Mouse (Mus musculus): ENCODE results near the gene Spry1.

Gene Spry1

DNA sequence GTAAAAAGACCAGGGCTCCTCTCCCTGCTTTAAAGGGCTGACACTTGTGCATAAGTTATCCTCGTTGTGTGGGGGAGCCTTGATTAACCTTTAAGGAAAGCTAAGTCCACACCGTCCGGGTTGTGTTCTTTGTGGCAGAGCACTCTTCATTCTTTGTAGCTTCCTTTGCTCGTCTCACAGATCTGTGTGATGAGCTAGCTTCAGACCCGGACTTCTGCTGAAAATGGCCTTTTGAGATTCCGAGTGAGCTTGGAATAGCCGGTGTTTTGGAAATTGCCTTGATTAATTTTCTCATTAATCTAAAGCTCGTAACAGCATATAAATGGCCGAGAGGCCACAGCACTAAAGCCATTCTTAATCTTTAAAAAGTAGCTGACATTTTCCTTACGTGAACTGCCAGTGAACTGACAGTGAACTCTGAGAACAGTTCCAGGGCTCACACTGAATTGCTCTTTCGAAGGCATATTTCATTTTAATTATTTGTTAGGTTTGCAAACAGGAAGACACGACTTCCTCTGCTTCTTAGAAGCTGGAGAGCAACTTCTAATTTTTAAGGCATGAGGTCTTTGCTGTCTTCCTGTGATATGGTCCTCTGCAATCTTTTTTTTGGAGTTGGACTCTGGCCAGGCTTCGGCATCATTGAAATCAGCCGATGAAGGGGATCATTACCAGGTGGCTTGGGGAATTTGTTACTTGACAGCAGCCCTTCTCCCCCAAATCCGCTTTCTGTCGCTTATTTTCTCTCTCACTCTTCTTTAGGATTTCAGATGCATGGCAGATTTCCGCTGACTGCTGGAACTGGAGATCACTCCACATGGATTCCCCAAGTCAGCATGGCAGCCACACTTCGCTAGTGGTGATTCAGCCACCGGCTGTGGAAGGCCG lies 2.3 kb downstream of the Spry1 start:
- DNase-seq (ENCODE audit: low spot score) = no peak

DNA sequence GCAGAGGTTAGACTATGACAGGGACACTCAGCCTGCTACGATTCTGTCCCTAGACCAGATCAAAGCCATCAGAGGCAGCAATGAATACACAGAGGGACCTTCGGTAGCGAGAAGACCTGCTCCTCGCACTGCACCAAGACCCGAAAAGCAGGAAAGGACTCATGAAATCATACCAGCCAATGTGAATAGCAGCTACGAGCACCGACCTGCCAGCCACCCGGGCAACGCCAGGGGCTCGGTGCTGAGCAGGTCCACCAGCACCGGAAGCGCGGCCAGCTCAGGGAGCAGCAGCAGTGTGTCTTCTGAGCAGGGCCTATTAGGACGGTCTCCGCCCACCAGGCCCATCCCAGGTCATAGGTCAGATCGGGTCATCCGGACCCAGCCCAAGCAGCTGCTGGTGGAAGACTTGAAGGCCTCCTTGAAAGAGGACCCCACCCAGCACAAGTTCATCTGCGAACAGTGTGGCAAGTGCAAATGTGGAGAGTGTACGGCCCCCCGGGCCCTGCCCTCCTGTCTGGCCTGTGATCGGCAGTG lies 3.0 kb downstream of the Spry1 start:
- no peak for DNase-seq (ENCODE audit: low spot score)

DNA sequence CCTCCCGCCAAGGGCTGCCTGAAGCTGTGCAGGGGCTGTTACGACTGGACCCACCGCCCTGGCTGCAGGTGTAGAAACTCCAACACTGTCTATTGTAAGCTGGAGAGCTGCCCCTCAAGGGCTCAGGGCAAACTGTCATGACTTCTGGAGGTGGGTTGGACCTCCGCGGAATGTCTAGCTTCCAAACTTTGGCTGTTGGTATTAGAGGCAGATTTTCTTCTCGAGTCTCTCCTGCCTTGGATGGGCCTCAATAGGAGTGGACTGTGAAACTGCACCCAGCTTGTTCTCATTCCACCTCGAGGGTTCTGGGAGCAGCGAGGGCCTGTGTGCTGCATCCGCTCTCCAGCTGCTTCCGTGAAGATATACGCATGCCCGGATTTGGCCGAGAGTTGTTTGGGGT lies 3.7 kb downstream of the Spry1 start:
- DNase-seq (ENCODE audit: low spot score) = no peak

DNA sequence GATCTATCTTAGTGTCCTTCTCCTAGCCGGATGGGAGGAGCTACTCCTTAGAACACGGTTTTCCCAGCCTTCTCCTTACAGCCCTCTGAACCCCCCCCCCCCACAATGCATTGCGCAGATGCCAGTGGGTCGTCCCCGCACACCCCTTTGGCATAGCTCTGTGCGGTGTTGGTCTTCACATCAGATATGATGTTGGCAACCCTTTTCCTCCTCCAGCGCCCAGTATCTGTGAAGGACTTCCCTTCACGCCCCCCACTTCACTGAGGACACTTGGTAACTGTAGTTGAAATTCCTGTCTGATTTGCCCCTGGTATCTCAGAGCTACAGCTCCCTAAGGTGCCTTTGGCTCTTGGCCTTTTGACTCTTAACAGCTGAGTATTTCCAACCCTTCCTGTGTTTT lies 4.2 kb downstream of the Spry1 start:
- DNase-seq (ENCODE audit: low spot score) = no peak

DNA sequence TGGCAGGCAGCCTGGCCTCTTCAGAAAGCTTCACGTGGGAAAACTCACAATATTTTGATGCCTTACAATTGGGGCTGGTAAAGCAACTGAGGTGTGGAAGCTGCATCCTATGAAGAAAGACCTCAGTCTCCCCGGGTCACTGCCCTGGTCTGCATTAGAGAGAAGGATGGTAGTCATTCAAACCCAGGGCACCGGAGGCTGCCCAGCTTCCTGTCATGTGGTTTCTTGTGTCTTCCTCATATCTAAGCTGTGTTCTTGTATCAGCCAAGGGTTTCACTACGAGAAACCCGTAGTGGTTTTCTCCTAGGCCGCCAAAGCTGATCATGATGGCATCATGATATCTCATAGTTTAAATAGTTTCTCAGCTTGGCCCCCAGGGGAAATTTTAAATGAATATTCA lies 5.3 kb downstream of the Spry1 start:
- DNase-seq (ENCODE audit: low spot score) = no peak

DNA sequence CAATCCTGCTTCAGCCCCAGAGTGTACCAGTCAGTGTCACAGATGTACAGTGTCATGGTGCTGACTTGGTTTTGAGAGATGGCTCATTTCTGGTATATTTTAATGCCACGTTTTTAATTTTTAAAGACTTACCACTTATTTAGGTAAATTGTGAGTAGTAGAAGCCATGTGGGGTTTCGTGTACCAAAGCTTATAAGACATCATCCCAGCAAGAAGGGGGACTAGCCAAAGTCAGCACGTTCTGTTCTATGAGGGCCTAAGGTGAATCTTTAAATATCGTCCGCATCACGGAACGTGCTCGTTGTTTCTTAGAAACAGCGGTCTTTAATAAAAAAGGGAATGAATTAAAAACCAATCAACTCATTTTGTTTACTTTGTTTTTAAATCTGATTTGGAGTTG lies 6.5 kb downstream of the Spry1 start:
- DNase-seq (ENCODE audit: low spot score) = no peak

DNA sequence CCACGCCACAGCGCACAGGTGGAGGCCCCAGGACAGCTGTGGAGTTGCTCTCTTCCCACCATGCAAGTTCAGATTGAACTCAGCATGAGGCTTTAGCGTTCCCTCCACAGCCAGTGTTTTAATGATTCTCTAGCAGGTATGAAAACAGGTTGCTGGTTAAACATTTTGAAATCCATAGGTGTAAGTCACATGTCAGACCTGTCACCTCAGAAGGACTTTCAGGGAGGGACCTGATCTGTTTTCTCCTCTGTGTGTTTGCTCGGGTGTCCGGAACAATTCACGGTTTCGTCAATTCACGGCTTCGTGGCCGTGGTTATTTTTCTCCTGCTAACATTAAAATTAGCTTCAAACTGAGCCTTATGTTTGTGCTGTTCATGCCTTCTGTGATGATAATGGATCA lies 7.5 kb downstream of the Spry1 start:
- no peak for DNase-seq (ENCODE audit: low spot score)

DNA sequence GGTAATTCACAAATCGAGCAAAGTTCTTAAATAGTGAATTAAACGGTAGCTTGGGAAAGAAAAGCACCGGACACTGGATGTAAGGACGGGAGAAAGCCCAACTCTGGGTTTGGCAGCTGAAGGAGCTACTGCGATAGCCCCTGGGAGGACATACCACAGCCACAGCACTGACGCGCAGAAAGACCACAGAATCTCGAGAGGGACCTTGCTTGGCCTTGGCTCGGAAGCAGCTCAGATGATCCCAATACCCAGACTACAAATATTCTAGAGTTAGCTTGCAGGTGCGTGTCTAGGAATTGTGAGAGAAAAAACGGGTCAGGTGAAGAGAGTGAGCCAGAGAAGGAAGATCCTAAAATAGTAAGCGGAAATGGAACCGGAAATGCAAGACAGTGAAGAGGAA lies 8.5 kb downstream of the Spry1 start:
- DNase-seq (ENCODE audit: low spot score) = no peak

DNA sequence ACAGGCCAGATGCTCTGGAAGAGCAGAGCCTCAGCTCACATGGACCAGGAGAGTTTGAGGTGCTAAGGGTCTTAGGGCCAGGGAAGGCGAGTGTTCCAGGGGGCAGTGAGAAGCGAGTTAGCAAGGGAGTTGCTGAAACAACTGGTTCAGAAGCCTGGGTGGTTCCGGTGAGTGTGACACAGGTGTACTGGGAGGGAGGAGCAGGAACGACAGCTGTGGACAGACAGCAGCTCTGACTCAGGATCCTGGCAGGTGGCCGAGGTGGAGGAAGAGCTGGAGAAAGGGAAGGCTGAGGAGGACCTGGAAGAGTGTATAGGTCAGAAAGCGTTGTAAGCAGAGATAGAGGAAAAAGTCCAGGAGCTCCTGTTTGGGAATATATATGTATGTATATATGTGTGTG lies 9.5 kb downstream of the Spry1 start:
- DNase-seq (ENCODE audit: low spot score) = no peak

DNA sequence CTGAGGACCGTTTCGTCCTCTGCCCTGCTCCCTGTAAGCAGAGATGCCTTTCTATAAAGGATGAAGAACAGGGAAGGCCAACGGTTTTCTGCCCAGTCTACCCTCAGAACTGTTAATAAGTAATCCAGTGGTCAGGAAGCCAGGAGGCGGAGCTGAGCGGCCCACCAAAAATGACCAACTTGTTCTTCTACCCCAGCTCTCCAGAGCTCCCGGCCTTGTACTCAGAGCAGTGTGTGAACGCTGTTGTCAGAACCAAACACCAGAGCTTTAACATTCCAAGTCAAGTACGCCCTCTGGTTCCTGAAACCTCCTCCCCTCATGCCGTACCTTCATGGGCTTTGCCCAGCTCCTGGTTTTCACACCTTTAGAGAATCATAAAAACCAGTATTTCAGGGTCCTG lies 12.8 kb downstream of the Spry1 start:
- DNase-seq (ENCODE audit: low spot score) = no peak

DNA sequence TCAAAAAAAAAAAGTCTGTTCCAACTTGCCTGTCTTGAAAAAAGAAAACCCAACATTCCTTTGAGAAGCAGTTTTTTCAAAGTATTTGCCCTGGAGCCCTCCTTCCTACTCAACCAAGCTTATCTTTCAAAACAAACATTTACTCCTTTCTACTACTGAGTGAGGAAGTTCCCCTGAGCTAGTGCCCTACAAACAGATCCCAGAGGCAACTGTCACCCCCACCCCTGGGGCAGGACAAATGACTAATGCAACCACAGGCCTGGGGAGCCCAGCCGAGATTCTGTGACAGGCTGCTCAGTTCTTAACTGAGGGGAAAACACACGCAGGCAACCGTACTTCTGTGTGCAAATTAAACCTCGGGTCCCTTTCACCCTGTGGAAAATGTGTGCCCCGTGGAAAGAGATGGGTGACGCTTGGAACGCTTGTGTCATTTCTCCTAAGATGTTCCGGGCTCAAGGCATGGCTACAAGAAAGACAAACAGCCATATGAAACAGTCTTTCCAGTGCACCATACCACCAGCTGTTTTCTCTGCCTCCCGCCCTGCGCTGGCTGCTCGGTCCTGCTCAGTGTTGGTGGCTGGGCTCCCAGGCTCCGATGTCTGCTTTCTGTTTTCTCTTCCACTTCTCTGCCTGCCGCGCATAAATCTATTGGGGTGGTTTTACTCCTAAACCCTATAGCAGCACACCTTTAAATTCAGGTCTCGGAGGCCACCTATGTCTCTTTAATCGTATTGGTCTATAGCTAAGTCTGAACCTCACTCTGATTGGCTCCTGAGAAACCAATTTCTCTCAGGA lies 14.4 kb downstream of the Spry1 start:
- DNase-seq (ENCODE audit: low spot score) = no peak

DNA sequence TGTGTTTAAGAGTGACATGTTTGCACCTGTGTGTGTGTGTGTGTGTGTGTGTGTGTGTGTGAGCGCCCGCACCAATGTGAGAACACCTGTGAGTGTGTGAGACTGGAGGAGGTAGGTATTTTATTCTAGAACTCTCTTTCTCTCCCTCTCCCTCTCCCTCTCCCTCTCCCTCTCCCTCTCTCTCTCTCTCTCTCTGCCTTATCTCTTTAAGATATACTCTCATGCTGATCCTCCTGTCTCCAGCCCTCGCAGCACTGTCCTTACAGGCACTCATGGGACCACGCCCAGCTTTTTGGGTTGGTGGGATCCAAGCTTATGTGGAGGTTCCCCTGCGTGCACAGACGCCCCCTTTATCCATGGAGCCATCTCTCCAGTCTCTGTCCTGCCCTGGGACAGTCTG lies 15.0 kb downstream of the Spry1 start:
- DNase-seq (ENCODE audit: low spot score) = no peak

DNA sequence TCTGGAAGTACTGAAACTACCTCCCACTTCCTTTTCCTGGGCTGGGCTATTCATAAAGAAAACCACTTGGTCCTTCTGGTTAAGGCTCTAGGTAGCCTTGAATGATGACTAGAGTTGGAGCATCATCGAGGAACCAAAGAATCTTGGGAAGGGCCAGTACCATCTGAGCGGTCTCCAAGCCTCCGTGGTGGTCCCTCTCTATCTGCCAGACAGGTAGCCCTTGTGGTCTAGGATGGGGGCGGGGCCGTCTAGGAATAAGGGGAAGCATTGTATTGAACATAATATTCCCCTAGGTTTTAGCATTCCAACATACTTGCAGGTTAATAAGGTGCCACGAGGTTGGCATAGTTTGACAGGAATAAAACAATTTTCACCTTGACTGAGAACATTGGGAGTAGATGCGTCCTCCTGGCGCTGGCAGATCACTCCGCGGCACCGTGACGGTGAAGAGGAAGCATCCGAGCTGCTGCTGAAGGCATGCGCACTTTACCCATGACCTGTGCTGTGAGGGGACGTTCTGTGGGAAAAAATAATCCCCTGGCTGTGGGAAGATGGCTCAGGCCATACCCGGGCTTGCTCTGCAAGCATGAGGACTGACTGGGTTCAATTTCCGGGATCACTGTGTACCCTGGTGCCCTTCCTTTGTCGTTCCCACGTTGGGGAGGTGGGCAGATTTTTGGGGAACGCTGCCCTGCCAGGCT lies 16.3 kb downstream of the Spry1 start:
- DNase-seq (ENCODE audit: low spot score) = no peak

DNA sequence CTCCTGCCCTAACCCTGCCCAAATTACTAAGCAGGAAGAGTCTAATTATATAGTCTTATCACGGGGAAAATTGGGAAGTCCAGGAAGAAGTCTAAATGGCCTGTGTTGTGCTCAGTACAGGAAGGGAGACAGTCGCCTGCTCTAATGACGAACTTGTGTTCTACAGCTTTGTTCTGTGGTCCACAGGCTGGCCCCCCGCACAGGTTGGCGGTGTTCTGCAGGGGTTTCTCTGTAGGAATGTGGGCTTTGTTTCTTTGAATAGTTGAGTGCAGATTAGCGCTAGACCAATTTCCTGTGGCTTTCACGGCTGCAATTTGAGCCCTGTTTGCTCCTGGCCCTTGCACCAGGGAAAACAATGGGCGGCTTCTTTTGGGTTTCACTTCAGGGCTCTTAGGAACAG lies 17.3 kb downstream of the Spry1 start:
- DNase-seq (ENCODE audit: low spot score) = no peak

DNA sequence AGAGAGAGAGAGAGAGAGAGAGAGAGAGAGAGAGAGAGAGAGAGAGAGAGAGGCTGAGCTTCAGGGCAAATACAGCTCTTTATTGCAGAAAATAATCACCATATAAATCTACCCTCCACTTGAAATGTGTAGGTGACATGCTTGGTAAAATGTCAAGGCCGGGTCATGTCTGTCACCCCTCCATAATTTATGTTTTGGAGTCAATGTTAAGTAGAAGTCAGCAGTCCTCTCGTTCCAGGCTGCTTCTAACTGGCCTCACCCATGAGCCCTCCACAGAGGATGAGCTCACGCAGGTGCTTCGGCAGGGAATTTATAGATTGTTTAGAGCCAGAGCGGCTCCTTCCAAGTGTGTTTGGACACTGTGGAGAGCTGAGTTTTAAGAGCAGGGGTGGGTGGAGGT lies 18.4 kb downstream of the Spry1 start:
- DNase-seq (ENCODE audit: low spot score) = no peak

DNA sequence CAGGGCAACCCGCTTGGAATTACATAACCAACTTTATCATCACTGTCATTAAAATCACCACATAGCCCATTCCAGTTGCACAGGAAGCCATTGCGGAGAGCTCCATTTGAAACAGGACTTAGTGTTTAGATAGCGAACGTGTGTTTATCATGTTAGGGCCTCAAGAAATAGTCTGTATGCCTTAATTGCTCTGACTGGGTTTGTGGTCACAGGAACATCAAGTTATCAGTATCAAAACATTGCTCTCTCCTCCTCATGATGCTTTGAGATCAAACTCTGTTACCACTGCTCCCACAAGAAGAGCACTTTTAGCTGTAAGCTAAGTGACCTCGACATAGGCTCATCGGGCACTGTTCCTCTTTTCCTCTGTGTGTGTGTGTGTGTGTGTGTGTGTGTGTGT lies 19.9 kb downstream of the Spry1 start:
- DNase-seq (ENCODE audit: low spot score) = no peak

DNA sequence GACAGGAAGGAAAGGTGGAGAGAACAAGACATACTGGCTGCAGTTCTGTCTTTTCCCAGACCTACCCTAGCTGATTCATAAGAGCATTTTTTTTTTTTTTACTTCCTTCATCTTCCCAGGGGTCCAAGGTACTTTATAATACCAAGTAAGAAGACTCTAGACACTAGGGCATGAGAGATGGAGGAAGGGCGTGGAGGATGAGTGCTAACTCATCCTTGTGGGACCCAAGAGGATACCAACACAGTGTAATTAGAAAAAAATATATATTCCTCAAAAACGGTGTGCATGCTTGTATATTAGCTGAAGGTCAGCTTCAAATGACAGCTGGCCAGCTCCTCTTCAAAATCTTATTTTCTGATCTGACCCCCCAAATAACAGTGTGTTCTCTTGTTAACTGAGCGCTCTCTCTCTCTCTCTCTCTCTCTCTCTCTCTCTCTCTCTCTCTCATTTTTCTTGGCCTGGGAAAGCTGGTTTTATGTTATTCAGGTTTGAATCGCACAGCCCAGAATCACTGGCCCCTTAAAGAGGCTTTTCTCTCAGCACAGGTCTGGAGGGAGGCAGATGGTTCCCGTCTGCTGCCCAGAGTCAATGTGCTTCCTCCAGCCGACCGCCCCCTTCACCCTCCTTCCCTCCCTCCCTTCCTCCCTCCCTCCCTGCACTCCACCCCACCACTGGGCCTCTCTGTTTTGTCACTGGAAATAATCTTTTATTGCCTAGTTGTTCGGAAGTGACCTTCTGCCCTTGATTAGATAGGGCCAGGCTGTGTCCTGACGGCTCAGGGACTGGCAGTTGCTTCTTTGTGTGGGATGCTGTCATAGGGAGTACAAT lies 26.8 kb downstream of the Spry1 start:
- no peak for DNase-seq (ENCODE audit: low spot score)

DNA sequence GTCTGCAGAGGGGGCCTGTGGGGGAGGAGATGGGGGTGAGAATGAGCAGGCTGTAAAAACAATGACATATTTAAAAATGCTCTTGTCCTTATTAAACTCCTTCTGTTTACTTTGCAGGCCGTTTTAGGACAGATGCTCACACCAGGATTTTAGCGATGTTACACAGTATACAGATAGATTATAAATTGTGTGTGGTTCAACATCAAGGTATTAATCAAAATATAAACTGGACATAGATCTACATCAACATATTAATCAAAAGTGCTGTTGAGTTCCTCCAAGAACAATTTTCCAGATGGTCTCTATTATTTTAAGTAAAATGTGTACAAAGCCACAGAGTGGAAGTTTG lies 27.3 kb downstream of the Spry1 start:
- no peak for DNase-seq (ENCODE audit: low spot score)

DNA sequence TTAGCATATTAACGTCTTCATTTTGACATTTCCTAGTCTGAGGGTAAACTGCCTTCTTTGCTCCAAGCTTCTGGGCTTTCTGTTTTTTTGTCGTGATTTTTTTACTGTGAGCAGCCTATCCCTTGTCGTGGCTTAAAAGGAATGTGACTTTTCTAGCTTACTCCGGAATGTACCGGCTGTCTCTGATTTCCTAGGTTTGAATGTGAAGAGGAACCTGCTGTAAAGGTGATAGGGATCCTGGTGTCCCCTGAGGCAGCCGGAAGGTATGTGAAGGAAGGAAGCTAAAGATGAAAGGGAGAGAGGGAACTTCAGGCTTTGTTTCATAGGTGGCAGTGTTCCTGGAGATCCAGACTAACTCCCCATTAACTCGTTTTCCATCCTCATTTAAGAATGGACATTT lies 28.0 kb downstream of the Spry1 start:
- no peak for DNase-seq (ENCODE audit: low spot score)

DNA sequence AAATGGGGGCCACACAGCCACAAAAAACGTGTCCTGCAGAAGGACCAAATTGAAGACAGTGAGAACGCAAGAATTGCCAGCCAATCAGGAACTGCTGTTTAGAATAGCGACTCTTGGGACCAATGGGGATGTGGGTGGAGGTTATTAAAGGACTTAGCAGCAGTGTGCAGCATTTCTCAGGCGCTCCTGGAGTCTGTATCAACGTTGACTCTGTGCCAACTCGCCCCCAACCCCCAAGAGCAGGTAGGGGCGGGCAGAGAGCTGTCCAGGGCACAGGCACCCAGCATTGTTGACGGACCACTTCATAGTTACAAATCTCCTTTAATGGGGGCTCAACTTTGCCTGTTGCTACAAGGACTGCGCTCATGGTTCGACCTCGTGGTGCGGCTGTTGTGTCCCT lies 28.9 kb downstream of the Spry1 start:
- no peak for DNase-seq (ENCODE audit: low spot score)

DNA sequence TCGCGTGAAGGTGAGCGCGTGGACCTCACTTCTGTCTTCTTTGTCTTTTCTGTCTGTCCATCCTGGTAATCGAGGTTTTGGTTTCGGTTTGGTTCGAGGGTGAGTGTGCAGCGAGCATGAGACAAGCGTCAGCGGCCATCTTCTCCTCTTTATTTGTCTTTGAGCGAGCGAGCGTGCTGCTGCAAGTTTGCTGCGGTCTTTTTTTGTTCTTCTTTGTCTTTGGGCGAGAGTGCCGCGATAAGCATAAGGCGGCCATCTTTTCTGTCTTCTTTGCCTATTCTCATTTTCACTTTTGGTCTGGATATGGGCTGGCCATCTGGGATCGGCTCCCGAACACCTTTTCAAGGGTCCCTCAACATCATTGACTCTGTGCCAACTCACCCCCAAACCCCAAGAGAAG lies 29.4 kb downstream of the Spry1 start:
- no peak for DNase-seq (ENCODE audit: low spot score)

Data from ovary, adult 18-20 months (tissue).